Mouse (Mus musculus): ENCODE results near the gene Krtap16-1.

Krtap16-1 gene

DNA sequence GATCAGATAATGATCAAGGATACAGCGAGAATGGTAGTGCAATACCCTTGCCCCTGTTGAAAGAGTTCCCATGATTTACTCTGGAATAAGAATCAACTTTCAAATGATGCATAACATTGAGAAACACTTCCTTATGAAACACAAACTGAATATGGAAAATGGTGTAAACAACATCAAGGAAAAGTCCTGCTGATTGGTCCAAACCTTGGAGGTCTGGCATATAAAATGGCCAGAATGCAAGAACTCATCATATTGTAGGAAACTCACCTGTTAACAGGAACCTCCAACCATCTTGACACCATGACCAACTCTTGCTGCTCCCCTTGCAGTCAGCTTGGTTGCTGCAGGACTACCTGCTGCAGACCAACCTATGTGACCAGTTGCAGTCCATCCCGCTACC lies 38.2 kb downstream of the Krtap16-1 start, which contains the start of gene Krtap9-5:
Gene Krtap9-5 (plus strand): TSS at position 301 of the 400 bp plus-strand sequence.
- DNase-seq = no peak

DNA sequence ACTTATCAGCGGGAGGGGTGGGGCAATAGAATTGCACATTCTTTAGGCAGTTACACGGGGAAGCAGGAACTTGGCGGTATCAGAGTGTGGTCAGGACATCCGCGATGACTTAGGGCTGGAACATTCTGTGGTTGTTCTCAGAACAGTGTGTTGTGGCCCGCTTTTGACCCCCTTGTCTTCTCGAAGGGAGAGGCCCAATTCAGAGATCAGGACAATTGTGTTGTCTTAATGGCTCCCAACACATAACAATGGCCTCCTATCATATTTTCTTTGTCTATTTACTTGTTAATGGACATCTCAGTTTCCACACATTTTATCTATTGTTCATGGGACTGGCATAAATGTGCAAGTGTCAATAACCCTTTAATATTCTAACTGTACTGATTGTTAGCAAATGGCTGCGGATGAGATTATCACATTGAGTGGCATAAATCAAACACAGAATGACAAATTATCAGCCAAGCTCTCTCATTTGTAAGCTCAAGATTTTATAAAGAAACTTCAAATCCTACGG lies 48.6 kb downstream of the Krtap16-1 start:
- DNase-seq = no peak

DNA sequence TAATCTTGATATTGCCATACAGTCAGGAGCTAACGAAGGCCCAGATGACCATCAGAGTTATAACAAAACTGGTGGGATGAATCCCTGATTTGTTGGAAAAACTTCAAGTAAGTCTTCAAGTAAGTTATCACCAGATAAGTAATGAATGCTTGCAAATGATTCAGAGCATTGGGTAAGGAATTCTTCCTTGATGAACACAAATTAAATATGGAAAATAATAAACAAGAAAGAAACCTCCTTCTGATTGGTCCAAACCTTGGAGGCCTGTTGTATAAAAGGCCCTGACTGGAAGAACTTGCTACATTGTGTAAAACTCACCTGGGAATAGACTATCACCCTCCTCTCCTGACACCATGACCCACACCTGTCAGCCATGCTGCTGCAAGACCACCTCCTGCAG lies 50.4 kb downstream of the Krtap16-1 start, which contains the start of gene Krtap31-2:
Gene Krtap31-2 (plus strand): TSS at position 301 of the 400 bp plus-strand sequence.
- DNase-seq = no peak
